Mouse (Mus musculus) lung, postnatal 10 days (tissue): ENCODE results near the gene Scd4.
A peak's percentile ranks its signal among the peaks of the same experiment; 100 is the strongest.
"Not testable (repeated sequence)": the region's sequence is repeated elsewhere in the genome, so short reads cannot be mapped to it uniquely, and the experiment has no call there.

Experiments used
- DNase-seq: peaks from one replicate; pipeline ENCODE4 v3.0.0; 2021

Gene Scd4

DNA sequence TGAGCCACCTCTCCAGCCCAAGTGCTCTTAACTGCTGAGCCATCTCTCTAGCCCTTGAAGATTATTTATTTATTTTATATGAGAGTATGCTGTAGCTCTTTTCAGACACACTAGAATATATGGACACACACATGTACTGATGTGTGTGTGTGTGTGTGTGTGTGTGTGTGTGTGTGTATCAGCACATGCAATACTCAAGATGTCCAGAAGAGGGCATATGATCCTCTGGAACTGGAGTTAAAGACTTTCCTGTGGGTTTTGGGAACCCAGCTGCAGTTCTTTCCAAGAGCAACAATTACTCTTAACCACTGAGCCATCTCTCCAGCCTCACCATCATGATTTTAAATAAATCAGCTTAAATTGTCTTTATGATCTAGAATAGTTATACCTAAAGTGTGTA lies 14.3 kb upstream of the Scd4 start:
- no peak for DNase-seq

GRCm38 (mm10) chr19:44320316-44320715 lies 12.6 kb upstream of the Scd4 start:
- no peak for DNase-seq

GRCm38 (mm10) chr19:44321201-44321600 lies 11.7 kb upstream of the Scd4 start:
- DNase-seq = no peak

- no peak for DNase-seq
Observed at GRCm38 (mm10) chr19:44321631-44322030, 11.3 kb upstream of the Scd4 start.

- DNase-seq = no peak
Observed at GRCm38 (mm10) chr19:44329566-44329965, 3.3 kb upstream of the Scd4 start.

DNA sequence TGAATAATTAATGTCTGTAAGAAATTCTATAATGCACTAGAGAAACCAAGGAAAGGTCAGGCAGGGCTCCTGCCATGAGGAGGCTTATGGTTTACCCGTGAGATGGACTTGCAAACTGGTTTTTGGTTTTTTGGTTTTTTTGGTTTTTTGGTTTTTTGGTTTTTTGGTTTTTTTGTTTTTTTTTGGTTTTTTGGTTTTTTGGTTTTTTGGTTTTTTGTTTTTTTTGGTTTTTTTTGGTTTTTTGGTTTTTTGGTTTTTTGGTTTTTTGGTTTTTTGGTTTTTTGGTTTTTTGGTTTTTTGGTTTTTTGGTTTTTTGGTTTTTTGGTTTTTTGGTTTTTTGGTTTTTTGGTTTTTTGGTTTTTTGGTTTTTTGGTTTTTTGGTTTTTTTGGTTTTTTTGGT lies 1.8 kb upstream of the Scd4 start:
- DNase-seq = not testable (repeated sequence)

DNA sequence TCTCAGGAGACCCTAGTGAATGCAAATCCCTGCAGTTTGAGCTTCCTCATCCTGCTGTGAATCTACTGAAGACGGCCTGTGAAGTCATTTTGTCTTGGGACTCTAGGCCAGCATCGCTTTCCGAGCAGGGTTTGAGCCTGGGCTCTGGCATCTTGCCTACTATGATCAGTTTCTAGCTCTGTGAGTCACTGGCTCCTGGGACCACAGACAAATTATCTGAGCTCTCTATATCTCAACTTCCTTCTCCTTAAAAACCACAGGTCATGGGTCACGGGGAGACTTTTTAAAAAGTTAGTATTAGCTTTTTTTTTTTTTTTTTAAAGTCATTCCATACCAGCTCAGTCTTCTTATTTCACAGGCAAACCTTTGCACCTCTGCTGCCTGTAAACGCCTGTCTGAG lies 981 bp upstream of the Scd4 start:
- no peak for DNase-seq

GRCm38 (mm10) chr19:44332326-44332725 lies 566 bp upstream of the Scd4 start:
- no peak for DNase-seq

- no peak for DNase-seq
Observed at GRCm38 (mm10) chr19:44333991-44334390, 1.1 kb downstream of the Scd4 start.

GRCm38 (mm10) chr19:44335876-44336662 lies 3.2 kb downstream of the Scd4 start:
- DNase-seq = no peak

DNA sequence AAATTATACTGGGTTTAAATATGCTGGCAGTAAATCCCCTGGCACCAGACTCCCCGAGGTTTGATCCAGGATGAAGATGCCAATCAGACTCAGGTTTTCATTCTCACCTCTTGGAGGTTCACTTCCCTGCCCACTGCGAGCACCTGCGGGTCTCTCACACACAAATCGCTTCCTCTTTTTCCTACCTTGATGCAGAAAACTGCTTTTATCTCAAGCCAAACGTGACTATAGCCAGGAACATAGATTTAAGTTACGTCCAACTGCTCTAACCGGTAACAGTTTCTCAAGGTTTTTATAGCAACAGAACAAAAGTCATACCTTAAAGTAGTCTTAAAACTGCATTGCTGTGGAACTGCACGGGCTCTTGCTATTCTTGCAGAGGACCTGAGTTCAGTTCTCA lies 16.8 kb downstream of the Scd4 start:
- no peak for DNase-seq

GRCm38 (mm10) chr19:44351756-44352155 lies 18.9 kb downstream of the Scd4 start:
- DNase-seq = no peak

GRCm38 (mm10) chr19:44358700-44359099 lies 25.8 kb downstream of the Scd4 start:
- DNase-seq = no peak

DNA sequence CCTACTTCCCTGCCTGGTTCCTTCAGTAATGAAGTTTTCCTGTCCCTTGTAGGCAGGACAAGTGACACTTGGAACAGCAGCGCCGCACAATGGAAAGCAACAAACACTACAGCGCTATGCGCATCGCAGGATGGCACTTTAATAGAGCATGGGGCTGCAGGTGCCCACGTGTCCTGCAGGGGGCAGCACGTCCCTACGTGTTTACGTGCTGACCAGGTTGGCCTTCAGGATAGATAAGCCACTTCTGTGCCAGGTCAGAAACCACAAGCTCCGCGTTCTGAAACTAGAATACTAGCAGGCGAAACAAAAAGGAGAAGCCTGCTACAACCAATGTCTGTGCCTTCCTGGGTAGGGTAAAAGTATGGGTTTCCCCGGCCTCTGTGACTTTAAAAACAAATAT lies 30.6 kb downstream of the Scd4 start:
- peak; percentile 79 for DNase-seq

- DNase-seq = no peak
Observed at GRCm38 (mm10) chr19:44364029-44364428, 31.1 kb downstream of the Scd4 start.

DNA sequence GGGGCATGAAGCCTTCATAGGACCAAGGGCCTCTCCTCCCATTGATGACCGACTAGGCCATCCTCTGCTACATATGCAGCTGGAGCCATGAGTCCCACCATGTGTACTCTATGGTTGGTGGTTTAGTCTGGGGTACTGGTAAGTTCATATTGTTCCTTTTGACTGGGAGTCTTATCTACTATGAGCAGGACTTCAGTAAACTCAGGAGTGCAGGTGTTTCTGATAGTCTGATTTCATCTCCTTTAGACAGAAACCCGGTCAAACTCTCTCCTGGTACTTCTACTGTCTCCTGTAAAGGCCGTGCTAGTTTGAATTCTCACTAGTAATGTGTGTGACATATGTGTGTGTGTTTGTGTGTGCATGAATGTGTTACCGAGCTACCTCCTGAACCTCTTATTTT lies 32.8 kb downstream of the Scd4 start:
- DNase-seq = no peak

DNA sequence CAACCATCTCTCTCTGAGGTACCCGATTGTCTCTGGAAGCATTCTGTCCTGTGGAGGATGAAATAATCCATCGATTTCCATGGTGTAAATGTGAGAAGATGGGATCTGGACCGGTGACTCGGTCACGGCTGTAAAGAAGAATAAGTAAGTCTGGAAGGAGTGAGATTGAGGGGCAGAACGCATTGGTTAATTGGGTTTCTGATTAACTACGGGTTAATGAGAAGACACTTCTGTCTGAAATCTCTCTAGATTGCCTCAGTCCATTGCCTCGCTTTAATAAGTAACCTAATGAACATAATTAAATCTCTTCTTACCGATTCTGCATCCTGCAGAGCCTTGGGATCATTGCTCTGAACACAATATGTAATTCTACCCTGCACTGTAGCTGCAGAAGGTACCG lies 34.2 kb downstream of the Scd4 start:
- not testable (repeated sequence) for DNase-seq

- DNase-seq = no peak
Observed at GRCm38 (mm10) chr19:44369371-44369770, 36.5 kb downstream of the Scd4 start.

GRCm38 (mm10) chr19:44370231-44370630 lies 37.3 kb downstream of the Scd4 start:
- no peak for DNase-seq

DNA sequence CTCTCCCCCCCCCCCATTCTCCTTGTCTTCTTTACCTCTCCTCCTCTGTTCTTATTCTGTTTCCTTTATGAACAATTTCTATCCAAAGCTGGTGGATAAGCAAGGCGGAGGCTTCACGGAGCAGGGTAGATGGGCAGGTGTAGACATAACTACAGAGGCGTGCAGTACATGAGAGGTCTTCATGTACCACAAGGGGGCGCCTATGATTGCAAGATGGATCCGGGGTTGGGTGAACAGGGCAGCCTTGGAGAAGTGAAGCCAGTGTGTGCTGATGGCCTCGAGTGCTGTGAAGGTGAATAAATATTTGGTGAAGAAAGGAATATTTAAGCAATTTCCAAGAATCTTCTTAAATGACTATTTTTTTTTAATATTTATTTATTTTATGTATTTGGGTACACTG lies 40.1 kb downstream of the Scd4 start:
- peak; percentile 89 for DNase-seq

GRCm38 (mm10) chr19:44376511-44376951 lies 43.6 kb downstream of the Scd4 start:
- DNase-seq = peak; percentile 13

- no peak for DNase-seq
Observed at GRCm38 (mm10) chr19:44377629-44378375, 44.9 kb downstream of the Scd4 start.

DNA sequence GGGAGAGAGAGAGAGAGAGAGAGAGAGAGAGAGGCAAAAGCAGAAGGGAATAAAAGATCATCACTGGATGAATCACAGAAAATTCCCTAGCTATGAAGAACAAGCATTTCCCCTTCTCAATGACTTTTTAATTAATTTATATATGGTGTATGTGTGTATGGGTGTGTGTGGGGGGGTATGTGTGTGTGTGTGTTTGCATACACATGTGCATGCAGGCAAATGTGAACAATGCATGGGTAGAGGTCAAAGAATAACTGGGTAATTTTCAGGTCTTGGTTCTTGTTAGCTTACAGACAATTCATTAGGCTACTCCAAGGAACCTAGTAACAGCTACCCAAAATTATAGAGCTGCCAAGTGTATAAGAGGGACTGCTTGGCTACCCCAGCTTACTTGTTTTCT lies 46.2 kb downstream of the Scd4 start:
- DNase-seq = no peak

- DNase-seq = no peak
Observed at GRCm38 (mm10) chr19:44380065-44380464, 47.2 kb downstream of the Scd4 start.
